ENCODE assay signal across 9 mouse cellular contexts in the genomic region with DNA sequence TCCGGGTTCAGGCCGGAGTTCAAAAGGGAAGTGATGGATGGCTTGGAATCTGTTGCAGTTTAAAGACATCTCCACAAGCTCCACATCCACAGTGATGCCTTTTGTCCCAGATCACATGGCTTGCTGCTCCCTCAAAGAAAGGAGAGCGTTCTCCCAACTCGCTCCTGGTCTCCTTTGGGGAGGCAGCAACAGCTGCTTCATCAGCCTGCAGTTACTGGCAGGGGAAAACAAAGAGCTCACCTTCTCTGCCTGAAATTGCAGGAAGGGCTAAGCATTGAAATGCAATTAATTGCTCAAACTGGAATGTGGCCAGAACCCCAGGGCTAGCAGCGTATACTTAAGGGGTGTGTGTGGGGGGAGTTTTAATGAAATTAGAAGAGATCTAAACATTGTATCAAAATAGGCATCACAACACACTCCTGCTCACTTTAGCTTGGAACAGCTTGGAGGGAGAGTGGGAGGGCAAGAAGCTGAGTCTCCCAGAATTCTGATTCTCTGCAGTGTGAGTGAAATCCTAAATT.
DNase-seq lines count a peak whose midpoint lies in the region; ATAC-seq lines count a peak whose summit lies in the region.
"Had no signal": no experiment of that assay in that cellular context is flagged by ENCODE, and none has a peak within 500 bp of the region (broad histone marks: within the 10 kb centered on the region; RNA-seq: fewer than 3 reads in every experiment).

No protein-coding gene starts in this region.

- DNase-seq in kidney, adult 18-20 months: no peak
- DNase-seq in left cerebral cortex, adult 9 months (ENCODE audit: low spot score in 2 of 2): peak; percentile 36 to 44
- no peak for DNase-seq in B cell, adult 2 months
- no peak for DNase-seq in cerebellum, adult 18-20 months
- no peak for DNase-seq in liver

- H3K9me3 ChIP-seq in kidney, embryonic 15.5 days (replicated peaks): no peaks in the 10 kb centered on the region
- no peaks in the 10 kb centered on the region for H3K9me3 ChIP-seq in embryonic facial prominence, embryonic 15.5 days (replicated peaks)
- H3K9me3 ChIP-seq in neural tube, embryonic 15.5 days (replicated peaks): no peaks in the 10 kb centered on the region
- H3K9me3 ChIP-seq: limb, embryonic 15.5 days had no signal

- H3K27ac ChIP-seq in kidney, embryonic 15.5 days: no peak overlapping the region
- H3K27ac ChIP-seq in embryonic facial prominence, embryonic 15.5 days (replicated peaks): peak overlapping the region; percentile 44; the same call in 1 of the 2 replicates
- H3K27ac ChIP-seq in neural tube, embryonic 15.5 days (replicated peaks): no peak overlapping the region
- H3K27ac ChIP-seq: limb, embryonic 15.5 days had no signal

- H3K4me1 ChIP-seq in kidney, embryonic 15.5 days: peaks cover 28% of the 10 kb centered on the region
- H3K4me1 ChIP-seq in embryonic facial prominence, embryonic 15.5 days: peaks cover 21% of the 10 kb centered on the region; the same call in 1 of the 2 replicates
- H3K4me1 ChIP-seq in neural tube, embryonic 15.5 days: peaks cover 15% of the 10 kb centered on the region

- no peaks in the 10 kb centered on the region for H3K36me3 ChIP-seq in kidney, embryonic 15.5 days
- no peaks in the 10 kb centered on the region for H3K36me3 ChIP-seq in embryonic facial prominence, embryonic 15.5 days
- H3K36me3 ChIP-seq in neural tube, embryonic 15.5 days: no peaks in the 10 kb centered on the region
- H3K36me3 ChIP-seq: limb, embryonic 15.5 days had no signal

- H3K4me3 ChIP-seq in kidney, embryonic 15.5 days (replicated peaks): no peak overlapping the region
- no peak overlapping the region for H3K4me3 ChIP-seq in embryonic facial prominence, embryonic 15.5 days (replicated peaks)
- no peak overlapping the region for H3K4me3 ChIP-seq in neural tube, embryonic 15.5 days (replicated peaks)
- H3K4me3 ChIP-seq: limb, embryonic 15.5 days had no signal

- peak overlapping the region; percentile 27; the same call in 1 of the 2 replicates for H3K4me2 ChIP-seq in kidney, embryonic 15.5 days
- no peak overlapping the region for H3K4me2 ChIP-seq in embryonic facial prominence, embryonic 15.5 days (replicated peaks)
- peak overlapping the region; percentile 36 for H3K4me2 ChIP-seq in neural tube, embryonic 15.5 days
- H3K4me2 ChIP-seq: limb, embryonic 15.5 days had no signal

- H3K9ac ChIP-seq in kidney, embryonic 15.5 days: no peak overlapping the region
- no peak overlapping the region for H3K9ac ChIP-seq in embryonic facial prominence, embryonic 15.5 days
- no peak overlapping the region for H3K9ac ChIP-seq in neural tube, embryonic 15.5 days (replicated peaks)
- H3K9ac ChIP-seq: limb, embryonic 15.5 days had no signal

- ATAC-seq in kidney, embryonic 15.5 days (replicated peaks; ENCODE audit: low FRiP score): peak; percentile 42; the same call in 1 of the 2 replicates
- no peak; the same call in 1 of the 2 replicates for ATAC-seq in embryonic facial prominence, embryonic 15.5 days (ENCODE audit: insufficient number of reproducible peaks, low FRiP score, low TSS enrichment, low read depth)
- ATAC-seq in neural tube, embryonic 15.5 days (ENCODE audit: low FRiP score): no peak

- WGBS in kidney, embryonic 15.5 days: 12% methylated on average over 5 of the region's 5 CpGs
- WGBS in embryonic facial prominence, embryonic 15.5 days: 23% methylated on average over 5 of the region's 5 CpGs
- 7% methylated on average over 5 of the region's 5 CpGs for WGBS in neural tube, embryonic 15.5 days

- H3K27me3 ChIP-seq in kidney, embryonic 15.5 days: no peaks in the 10 kb centered on the region
- no peaks in the 10 kb centered on the region for H3K27me3 ChIP-seq in embryonic facial prominence, embryonic 15.5 days
- H3K27me3 ChIP-seq in neural tube, embryonic 15.5 days (replicated peaks): no peaks in the 10 kb centered on the region
- H3K27me3 ChIP-seq: limb, embryonic 15.5 days had no signal

Comparison
In these comparisons a context has a peak if more than half of its experiments do, and no peak if none do; other contexts are left out.
1. DNase-seq: peak in left cerebral cortex, adult 9 months (2 of 2); none in kidney, adult 18-20 months (single experiment), B cell, adult 2 months (0 of 2), cerebellum, adult 18-20 months (0 of 2) and liver (single experiment).